Mouse (Mus musculus): Measurements from ENCODE around the gene Ddx43.

- no peak for TF ChIP-seq CTCF (IDR thresholded peaks at IDR 0.05; ENCODE audit: extremely low read depth, insufficient read depth, insufficient read length, insufficient replicate concordance)
- no peak for TF ChIP-seq POLR2A (IDR thresholded peaks at IDR 0.05; ENCODE audit: low read depth, low read length)
Observed at GRCm38 (mm10) chr9:78447606-78447972, 52.0 kb downstream of the Ddx43 start.
